In the genomic region with DNA sequence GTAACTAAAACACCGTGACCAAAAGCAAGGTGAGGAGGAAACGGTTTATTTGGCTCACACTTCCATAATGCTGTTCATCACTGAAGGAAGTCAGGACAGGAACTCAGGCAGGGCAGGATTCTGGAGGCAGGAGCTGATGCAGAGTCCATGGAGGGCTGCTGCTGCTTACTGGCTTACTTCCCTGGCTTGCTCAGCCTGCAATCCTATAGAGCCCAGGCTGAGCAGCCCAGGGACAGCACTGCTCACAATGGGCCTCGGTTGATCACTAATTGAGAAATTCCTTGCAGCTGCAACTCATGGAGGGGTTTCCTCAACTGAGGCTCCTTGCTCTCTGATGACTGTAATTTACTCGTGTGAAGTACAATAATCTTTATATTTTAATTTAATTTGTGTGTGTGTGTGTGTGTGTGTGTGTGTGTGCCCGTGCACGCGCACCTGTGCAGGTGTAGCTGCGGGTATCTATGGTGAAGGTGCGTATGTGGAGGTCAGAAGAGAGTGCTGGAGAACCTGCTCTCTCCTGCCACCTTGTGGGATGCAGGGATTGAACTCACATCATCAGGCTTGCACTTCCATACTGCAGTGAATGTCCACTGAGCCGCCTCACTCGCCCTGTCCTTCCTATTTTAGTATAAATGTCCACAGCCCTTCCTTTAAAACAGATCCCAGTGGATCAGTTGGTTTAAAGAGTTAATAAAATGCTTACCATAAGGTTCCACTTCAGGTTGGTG, we compare ENCODE assay signal across 8 mouse cellular contexts.
DNase-seq lines count a peak whose midpoint lies in the region; ATAC-seq lines count a peak whose summit lies in the region.

No protein-coding gene starts in this region.

- H3K9me3 ChIP-seq in intestine, embryonic 16.5 days (ENCODE audit: control insufficient read depth, low read length) = no peaks in the 10 kb centered on the region

- no peak overlapping the region for H3K9ac ChIP-seq in intestine, embryonic 16.5 days (ENCODE audit: low read depth, low read length)

- no peaks in the 10 kb centered on the region for H3K36me3 ChIP-seq in intestine, embryonic 16.5 days (ENCODE audit: control insufficient read depth, insufficient read depth, low read length)

- no peak overlapping the region for H3K27ac ChIP-seq in intestine, embryonic 16.5 days (ENCODE audit: low read length)

- 45% methylated on average over 11 of the region's 11 CpGs for WGBS in intestine, embryonic 16.5 days

- no peak overlapping the region for H3K4me2 ChIP-seq in intestine, embryonic 16.5 days (ENCODE audit: low read depth, low read length)

- peak; percentile 33 to 51 for DNase-seq in left cerebral cortex, adult 18-20 months (ENCODE audit: low spot score in 2 of 2)
- no peak for DNase-seq in left cerebral cortex, adult 11 months (ENCODE audit: low spot score)
- peak; percentile 32 for DNase-seq in NIH3T3 (ENCODE audit: low read depth)
- peak; percentile 49 for DNase-seq in embryo, embryonic 9.5 days (ENCODE audit: extremely low spot score)
- peak; percentile 64 for DNase-seq in retina, postnatal 1 day
- DNase-seq in adrenal gland, adult (ENCODE audit: inconsistent age in 2 of 2, low spot score in 1 of 2) = no peak

- ATAC-seq in intestine, embryonic 16.5 days = peak; percentile 50
- no peak for ATAC-seq in megakaryocyte-erythroid progenitor cell, adult 5-6 weeks (replicated peaks; ENCODE audit: low FRiP score, low TSS enrichment, poor library complexity, severe bottlenecking)

- H3K4me1 ChIP-seq in intestine, embryonic 16.5 days (ENCODE audit: control insufficient read depth, insufficient read depth, low read length) = peaks cover 9% of the 10 kb centered on the region

- H3K4me3 ChIP-seq in intestine, embryonic 16.5 days (ENCODE audit: low read length) = no peak overlapping the region

- H3K27me3 ChIP-seq in intestine, embryonic 16.5 days (replicated peaks; ENCODE audit: control insufficient read depth, insufficient read depth, low read length) = no peaks in the 10 kb centered on the region

Comparison
In these comparisons a context has a peak if more than half of its experiments do, and no peak if none do; other contexts are left out.
1. DNase-seq: peak in left cerebral cortex, adult 18-20 months (2 of 2), NIH3T3 (single experiment), embryo, embryonic 9.5 days (single experiment) and retina, postnatal 1 day (single experiment); none in left cerebral cortex, adult 11 months (single experiment) and adrenal gland, adult (0 of 2).